Mouse (Mus musculus) adrenal gland, postnatal 25 days (tissue): ENCODE measurements around the gene Shroom3. TPM values are rescaled to one million over a fixed set of nuclear protein-coding genes. Genes with fewer than 3 reads are reported as not detected.

Source experiments
- DNase-seq: peaks from one replicate; pipeline ENCODE4 v3.0.0; 2021; ENCODE audit warnings: mixed read lengths
- long read RNA-seq: library from polyadenylated mRNA; stranded (forward); transcript quantifications from one replicate; pipeline ENCODE4 v2.0.0, GENCODE M21; 2021
- total RNA-seq: library from RNA; stranded (reverse); gene quantifications from 2 replicates; pipeline ENCODE4 v1.2.3, GENCODE M21; 2021

The Shroom3 gene
- total RNA-seq, result 10.5 and 12.8 TPM in 2 replicates
- long read RNA-seq, partial matches to known transcripts, result 5 of 9 reads
- long read RNA-seq, other reads (novel, unspliced or antisense), result 4 of 9 reads

DNA sequence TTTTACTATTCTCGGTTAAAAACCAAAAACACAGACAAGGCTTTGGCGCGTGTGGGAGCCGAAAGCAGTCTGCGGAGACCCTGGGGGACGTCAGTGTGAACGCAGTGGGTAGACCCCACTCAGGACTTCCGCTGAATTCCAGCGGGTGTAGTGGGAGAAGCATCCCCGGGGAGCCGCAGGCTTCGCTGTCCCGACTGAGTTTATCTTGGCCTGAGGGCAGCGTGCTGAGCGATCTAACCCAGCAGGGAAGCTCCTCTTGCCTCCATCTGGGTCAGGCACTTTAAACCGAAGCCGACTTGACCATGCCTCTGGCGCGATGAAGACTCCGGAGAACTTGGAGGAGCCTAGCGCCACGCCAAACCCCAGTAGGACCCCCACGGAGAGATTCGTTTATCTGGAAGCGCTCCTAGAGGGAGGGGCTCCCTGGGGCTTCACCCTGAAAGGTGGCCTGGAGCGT, at the start of gene Shroom3:
Gene Shroom3 (plus strand): TSS at position 85 of the 457 bp plus-strand sequence.
- DNase-seq, result peak; percentile 20

DNA sequence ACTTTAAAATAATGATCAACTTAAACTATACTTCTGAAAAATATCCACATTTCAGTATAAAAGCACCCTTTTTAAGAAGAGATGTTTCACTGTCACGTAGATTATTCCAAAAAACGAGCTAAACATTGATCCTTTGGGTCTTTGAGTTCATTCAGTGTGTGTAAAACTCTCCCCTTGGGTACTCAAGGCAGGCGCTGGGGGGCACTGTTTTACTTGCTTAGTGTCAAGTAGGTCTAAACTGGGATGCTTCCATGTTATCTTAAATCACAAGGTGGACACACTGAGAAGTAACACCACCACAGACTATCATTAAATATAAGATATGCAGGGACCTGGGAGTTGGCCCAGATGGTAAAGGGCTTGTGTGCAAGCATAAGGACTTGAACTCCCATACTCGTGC, 49.7 kb upstream of the Shroom3 start:
- no peak for DNase-seq

DNA sequence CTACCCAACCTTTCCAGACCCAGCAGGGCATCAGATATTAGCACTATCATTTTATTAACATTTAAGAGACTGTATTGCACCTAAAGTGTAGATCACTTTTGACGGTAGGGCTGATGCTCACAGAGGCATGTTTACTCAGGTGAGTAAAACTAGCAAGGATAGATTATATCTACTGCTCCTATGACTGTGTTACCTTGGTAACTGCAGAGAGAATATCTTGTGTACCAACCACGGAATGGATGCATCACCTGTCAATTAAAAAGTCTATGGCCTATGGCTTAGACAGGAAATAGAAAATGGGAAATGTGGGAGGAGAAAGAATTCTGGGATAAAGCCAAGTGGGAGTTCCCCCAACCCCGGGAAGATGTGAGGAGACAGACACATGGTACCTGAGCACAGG, 48.3 kb upstream of the Shroom3 start:
- no peak for DNase-seq

DNA sequence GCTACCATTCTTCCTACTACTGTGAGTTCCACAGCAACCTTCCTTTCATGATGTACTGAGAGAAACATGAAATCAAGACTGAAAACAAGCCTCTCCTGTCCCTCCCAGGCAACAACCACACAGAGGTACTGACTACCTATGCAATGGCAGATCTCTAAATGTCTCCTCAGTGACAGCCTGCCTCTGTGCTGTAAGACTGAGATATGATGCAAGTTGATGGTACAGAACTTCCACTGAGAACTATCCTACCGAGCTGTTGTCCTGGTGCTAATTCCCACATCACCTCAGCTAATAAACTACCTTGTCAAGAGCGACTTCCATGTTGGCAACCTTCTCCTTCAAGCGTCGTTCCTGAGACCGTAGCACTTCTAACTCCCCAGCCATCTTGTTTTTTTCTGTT, 47.3 kb upstream of the Shroom3 start:
- no peak for DNase-seq

DNA sequence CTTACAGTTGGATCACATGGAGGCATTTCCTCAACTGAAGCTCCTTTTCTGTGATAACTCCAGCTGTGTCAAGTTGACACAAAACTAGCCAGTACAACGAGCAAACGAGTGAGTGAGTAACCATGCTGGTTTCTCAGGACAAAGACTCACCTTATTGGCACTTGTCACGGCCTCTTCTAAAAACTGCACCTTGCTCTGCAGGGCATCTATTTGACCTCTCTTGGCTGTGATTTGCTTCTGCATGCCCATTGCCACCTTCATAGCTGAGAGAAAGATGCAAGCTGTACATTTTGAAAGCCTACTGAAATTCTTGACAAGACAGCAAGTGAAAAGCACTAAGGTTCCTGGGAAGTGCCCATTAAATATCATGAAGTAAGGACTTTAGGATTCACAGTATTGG, 42.4 kb upstream of the Shroom3 start:
- no peak for DNase-seq

DNA sequence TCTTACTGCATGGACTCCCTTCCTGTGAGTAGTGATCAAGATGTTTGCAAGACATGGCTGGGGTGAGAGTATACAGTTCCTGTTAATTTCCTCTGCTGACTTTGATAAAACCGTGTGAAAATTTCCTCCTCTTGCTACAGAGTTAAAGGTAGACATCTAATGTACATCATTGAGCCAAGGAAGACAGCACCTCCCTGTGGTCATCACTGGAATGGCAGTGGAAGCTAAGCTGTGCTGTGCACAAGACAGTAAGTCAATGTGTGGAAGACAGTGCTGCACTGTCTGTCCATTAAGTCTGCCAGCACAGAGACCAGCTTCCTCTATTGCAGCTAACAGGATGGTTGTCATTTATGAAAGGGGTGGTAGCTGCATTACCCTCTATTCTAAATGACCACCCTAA, 27.0 kb upstream of the Shroom3 start:
- DNase-seq, result peak; percentile 67

DNA sequence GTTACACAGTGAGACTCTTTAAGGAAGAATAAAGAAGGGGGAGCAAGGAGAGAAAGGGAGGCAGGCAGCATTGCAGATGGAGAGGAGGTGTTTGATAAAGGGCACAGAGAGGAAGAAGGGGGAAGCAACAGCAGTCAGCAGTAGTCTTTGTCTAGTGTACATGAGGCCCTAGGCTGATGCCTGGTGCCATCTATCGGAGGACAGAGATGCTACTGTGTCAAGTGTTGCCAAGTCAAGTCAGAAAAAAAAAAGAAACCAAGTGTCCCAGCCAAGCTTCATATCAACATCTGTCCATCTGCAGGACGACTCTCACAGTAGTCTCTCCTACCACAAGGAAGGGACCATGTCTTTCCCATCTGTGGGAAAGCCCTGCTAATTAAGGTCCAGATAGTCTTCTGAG, 18.9 kb upstream of the Shroom3 start:
- DNase-seq, result no peak

DNA sequence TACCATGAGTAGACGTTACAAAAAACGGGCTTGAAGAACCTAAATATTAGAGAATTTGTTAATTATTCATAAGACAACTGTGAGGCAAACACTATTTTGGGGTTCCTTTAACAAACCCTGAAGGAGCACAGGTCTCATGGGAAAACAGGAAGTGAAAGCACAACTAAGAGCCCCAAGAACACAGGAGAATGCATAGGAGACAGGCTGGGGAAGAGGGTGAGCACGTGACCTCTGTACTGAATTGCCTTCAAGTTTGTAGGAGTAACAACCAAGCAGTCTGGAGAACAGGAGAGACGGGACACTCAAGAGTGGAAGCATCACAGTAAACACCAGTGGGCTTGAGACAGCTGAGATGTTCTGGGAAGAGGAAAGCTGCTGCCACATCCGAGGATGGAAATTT, 16.4 kb upstream of the Shroom3 start:
- no peak for DNase-seq

DNA sequence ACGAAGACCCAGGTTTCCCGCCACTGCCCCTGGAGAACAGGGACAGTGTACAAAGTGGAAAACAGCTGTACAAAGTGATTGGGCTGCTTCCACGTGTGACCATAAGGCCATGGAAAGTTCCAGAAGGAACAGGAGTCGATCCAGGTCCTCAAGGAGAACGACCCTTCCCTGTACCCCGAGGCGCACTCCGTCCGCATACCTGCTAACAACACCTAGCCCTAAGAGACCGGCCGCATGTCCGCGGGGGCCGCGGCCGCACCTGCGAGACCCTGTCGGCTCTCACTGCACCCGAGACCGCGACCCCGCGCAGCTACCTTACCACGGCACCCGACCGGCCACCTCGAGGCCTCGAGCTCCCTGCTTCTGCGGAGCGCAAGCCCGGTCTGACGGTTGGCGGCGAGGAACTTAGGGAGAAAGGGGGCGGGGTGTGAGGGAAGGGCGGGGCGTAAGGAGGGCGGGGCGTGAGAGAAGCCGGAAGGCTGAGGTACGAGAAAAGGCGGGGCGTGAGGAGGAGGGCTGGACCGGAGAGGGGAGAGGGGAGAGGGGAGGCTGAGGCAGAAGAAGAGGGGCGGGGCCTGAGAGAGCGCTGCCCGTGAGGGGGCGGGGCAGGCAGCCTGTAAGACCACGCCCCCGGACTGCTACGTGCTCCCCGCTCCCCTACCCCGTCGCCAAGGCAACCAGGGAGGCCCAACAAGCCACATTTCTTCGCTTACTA, 8.2 kb upstream of the Shroom3 start, which contains the start of gene Ccdc158:
Gene Ccdc158 (minus strand): TSS at position 413 of the 715 bp plus-strand sequence.
- DNase-seq, result peak; percentile 69

DNA sequence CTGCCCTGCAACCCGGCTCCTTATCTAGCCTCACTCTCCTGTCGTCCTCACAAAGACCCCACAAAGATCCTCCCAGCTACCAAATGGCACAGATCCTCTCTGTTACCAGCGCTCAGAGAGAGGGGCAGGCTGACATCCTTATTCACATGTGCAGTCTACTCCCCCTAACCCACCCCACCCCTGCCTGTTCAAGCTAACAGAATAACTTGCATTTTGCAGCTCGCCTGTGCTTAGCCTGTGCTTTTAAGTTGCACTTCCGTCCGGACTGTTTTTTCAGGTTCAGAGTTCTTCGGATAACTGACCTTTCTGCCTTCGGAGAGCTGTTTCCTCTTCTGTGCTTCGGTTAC, 7.7 kb upstream of the Shroom3 start:
- DNase-seq, result no peak

DNA sequence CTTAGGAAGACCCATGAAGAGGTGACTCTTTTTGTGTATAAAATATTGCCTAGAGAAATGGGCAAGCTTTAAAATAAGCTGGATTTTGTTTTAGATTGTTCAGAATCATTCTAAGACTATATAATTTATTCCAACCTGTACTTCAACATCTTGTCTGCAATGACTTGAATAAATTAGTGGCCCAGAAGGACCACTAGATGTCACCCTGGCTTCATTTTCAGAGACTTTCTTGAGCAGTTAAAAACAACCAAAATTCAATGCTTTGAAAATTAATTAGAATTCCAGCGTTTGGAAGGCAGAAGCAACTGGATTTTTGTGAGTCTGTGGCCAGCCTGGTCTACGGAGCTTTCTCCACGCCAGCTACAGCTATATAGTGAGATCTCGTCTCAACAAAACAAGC, 3.8 kb upstream of the Shroom3 start:
- no peak for DNase-seq

DNA sequence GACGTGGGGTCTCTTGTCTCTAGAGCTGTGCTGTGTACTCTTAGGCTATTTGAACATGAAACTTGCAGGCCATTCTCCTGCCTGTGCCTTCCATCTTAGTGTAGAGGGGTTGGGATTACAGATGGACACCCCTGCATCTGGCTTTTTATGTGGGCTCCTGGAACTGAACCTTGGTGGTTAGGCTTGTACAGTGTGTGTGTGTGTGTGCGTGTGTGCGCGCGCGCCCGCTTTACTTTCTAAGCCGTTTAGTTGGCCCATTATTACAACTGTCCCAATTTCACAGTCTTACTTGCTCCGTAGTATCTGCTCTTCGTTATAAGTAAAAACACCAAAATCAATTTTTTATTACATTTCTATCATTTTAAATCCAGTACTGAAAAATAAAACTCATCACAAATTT, 1.4 kb upstream of the Shroom3 start:
- DNase-seq, result no peak

DNA sequence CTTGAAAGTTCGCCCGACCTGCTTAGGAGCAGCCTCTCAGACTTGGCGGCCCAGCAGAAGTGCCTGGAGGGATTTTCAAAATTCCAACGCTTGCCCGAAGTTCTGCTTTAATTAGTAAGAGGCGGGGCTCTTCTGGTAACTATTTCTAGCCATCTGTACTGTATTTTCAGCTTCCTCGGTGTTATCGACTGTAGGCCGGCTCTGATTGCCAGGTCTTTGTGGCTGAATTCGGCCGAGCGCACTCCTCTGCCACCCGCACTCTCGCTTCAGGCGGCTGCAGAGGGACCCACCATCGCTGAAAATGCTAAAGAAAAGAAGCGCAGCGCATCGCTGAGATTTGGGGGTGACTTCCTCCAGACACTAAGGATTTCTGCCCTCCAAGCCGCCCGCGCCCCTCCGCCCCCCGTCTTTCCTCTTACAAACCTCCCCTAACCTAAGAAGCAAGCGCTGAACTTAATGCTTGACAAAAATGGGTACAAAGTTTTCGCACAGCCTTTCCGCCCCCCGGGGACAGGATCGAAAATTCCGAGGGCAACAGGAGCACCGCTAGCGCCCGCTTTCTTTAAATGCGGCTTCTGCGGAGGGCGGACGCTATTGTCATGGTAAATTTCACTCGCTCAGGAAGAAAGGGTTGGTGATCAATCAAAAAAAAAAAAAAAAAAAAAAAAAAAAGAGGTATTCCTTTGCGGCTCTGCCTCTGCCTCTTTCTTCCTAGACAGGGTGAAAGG, 450 bp upstream of the Shroom3 start:
- no peak for DNase-seq

DNA sequence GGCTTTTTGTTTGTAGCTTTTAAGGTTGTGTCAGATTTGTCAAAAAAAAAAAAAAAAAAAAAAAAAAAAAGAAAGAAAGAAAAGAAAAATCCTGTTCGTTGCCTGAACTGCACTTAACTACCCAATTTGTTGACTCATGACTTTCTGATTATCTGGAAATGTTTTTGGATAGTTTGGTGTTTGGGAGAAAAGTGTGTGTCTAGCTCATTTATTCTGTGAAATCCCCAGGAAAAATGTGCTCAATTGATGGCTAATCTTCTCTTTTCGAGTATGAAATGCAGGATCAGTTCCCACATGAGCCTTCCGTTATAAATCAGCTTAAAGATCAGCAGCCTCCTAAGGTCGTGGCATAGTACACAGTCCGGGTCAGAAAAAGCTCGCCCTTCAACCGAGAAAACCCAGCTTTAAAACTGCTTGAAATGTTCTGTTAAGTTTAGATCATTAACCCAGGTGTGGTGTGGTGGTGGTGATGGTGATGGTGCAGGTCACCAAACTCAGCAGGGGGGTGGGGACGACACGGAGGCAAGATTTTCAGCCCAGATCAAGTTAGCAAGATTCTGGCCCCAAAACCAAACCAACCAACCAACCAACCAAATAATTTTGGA, 738 bp downstream of the Shroom3 start:
- DNase-seq, result no peak

DNA sequence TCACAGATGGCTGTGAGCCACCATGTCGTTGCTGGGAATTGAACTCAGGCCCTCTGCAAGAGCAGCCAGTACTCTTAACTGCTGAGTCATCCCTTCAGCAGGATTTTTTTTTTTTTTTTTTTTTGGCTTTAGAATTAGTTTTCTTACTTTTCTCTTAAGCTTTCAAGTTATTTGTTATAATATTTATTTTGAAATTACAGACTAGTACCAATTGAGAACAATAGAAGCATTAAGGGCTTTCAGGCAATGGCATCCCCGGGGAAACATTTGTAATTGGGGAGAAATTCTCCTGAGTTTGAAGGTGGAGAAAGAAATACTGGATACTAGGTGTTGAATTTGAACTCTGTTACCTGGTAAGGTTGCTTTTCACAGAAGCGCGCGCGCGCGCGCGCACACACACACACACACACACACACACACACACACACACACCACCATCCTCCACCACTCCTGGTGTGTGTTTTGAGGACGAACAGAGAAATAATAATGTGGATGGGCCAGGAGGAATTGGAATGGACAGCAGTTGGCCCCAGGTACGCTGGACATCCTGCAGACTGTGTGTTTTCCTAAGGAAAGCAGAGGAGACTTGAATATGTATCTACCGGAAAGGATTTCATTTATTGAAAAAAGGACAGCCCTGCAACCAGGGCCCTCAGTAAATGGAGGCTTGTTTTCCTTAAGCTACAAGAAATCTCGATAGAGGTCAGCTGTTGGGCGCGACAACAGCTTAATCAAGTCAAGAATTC, 1.7 kb downstream of the Shroom3 start:
- DNase-seq, result no peak

DNA sequence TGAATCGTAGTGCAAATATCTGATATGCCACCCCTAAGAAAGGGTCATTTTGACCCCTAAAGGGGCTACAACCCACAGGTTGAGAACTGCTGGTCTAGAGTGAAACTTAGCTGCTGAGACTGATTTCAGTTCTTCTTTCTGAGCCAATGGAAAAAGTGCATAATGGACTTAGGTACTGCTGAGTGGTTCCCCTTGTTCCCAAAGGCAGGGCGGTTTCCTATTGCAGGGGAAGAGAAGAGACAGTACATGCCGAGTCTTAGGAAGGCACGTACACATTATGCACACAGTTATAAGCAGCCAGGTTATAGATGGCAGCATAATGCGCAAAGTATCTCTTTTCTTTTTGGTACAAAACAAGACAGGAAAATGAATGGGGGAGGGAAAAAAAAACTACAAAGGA, 4.9 kb downstream of the Shroom3 start:
- DNase-seq, result no peak

DNA sequence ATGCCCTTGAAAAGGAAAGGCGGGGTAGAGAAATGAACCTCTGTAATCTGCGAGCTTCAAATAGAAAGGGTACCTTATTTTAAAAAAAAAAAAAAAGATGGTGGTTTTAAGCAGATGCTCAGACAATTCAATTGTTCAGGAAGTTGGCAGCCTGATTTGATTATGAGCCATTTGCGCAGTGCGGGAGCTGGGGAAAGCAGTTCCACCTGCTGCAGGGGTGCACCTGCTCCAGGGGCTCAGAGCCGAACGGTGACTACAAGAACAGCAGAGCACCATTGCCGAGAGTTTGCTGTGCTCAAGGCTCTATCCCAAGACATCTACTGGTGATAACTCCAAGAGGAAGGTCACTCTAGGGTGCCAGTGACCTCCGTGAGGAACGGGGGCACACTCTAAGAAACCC, 5.3 kb downstream of the Shroom3 start:
- DNase-seq, result no peak

DNA sequence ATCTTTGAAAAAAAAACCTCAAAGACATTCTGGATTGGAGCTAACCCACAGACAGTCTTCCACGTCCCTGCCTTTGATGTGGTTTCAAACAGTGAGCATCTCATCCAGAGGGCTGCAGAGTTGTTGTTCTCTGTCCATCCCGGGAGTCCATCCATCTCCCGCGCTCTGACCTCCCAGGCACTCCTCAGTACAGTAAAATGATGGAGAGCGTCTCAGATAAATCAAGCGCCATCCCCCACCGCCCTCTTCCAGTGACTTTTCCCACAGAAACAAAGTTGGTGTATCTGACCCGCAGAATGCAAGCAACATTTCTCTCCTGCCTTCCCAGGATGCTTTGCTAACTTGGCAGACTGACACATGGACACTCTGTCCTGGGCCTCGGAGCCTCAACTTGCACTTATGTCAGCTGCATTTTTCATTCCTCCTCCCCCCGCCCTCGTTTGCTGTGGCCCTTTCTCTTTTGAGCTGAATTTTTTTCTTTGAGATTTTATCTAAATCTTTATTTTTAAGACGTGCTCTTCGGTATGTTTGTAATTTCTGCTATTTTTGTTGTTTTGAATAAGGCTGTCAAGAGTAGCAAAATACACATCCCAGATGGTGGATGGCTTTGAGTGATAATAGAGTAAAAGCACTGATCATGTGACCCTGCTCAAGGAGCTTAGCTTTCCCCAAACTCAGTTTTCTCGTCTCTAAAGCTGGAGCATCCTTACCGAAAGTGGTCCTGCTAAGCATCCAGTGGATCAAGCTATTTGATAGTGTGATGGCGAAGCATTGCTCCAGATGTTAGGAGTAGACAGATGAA, 9.2 kb downstream of the Shroom3 start:
- no peak for DNase-seq

DNA sequence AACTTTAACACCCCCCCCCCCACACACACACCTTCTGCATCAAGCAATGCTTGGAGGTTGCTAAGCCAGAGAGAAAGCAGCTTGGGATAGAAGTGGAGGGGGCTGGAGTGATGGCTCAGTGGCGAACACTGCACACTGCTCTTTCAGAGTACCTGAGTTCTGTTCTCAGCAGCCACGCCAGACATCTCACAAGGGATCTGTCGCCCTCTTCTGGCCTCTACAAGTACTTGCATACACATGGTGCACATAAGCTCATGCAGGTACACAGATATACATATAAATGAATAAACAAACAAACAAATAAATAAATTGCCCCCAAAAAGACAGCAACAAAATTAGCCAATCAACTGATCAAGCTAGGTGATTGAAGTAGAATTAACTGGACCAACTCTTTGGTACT, 10.5 kb downstream of the Shroom3 start:
- no peak for DNase-seq

DNA sequence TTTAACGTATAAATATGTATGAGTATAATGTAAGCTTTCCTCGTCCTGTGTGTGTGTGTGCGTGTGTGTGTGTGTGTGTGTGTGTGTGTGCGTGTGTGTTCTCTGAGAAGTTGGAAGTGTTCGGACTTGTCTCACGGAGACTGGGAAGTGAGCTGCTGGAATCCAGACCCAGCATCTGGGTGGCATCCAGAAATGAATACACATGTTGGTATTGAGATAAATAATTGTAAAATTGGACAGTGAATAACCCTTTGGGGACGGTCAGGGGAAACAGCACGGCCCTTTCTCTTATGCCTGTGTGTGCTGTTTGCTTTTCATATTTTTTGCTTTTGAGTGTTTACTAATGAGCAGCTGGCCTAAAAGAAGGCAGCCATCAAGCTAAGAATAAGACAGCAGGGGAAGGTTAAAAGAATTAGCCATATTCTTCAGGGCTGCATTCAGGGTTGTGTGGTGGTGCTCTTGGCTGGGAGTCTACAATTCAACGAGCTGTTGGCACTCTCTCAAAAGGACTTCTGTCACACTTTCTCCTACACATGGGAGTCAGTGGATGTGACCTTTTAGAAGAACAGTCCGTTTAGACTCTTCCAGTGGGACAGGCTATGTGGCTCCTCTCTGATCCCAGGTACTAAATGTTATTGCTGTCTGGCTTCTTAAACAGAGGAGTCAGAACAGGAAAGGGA, 11.2 kb downstream of the Shroom3 start:
- no peak for DNase-seq
